Mouse (Mus musculus): ENCODE results near the gene Vps11.
"Not testable (repeated sequence)": the region's sequence is repeated elsewhere in the genome, so short reads cannot be mapped to it uniquely, and the experiment has no call there.

Vps11 gene

DNA sequence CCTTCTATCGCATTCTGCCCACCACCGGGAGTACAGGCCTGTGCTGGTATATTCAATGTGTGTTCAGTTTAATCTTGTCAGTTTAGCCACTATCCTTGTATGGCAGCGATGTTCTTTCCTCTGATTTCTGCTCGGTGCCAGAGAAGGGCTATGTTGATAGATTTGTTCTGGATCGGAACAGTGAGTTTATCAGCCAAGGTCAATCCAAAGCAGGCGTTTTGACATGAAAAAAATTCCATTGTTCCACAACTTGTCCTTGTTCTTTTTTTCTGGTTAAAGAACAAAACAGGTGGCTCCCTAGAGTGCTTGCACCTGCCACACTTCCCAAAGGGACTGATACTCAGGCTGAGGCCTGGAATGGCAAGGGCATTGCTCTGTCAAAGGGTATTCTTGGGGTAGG lies 14.7 kb upstream of the Vps11 start:
- in situ Hi-C loops (cut with MboI), result no loop called here

DNA sequence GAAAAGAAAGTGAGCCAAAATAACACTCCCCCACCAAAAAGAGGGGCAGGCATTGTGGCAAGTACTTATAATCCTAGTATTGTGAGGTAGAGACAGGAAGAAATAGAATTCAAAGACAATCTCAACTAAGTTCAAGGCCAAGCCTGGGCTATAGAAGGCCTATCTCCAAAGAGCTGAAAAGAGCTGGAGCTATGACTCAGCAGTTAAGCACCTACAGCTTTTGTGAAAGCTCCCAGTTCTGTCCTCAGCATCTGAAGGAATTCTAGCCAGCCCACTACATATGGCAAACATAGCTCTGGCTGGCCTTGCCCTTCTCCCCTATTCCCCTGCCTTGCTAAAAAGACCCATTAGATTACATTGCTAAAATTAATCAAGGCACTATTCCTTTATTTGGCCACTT lies 11.9 kb upstream of the Vps11 start:
- in situ Hi-C loops (cut with MboI), result no loop called here

DNA sequence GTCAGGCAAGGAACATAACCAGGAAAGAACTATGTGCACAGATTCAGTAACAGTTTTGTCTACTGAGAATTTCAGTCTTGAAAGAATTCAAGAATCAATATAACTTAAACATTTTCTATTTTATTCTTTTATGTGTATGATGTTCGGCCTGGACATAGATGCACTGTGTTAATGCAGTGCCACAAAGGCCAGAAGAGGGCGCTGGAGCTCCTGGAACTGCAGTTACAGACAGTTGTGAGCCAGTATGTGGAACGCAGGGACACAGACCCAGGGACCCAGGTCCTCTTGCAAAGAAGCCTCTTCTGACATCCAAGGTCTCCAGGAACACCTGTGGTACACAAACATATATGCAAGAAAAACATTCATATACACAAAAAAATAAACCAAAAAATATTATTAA lies 3.0 kb upstream of the Vps11 start:
- in situ Hi-C loops (cut with MboI), result no loop called here

DNA sequence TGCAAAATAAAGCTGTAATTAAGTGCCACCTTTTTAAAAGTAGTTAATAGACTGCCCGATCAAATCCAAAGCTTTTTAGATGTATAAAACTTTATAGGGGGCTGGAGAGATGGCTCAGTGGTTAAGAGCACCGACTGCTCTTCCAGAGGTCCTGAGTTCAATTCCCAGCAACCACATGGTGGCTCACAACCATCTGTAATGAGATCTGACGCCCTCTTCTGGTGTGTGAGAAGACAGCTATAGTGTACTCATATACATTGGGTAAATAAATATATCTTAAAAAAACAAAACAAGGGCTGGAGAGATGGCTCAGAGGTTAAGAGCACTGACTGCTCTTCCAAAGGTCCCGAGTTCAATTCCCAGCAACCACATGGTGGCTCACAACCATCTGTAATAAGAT lies 461 bp upstream of the Vps11 start:
- in situ Hi-C loops (cut with MboI), result not testable (repeated sequence)

DNA sequence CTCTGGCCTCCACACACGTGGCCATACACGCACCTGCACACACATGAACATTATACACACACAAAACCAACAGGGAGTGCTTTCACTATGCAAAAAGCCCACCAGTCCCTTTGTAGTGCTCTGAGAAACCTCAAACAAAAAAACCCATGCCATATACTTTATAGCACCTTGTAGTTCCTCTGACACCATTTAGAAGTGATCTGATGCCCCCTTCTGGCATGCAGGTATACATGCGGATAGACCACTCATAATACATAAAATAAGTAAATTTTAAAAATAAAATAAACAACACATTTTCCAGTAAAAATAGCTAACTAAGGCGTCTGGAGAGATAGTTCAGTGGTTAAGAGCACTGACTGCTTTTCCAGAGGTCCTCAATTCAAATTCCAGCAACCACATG lies 4.3 kb downstream of the Vps11 start:
- in situ Hi-C loops (cut with MboI), result no loop called here

DNA sequence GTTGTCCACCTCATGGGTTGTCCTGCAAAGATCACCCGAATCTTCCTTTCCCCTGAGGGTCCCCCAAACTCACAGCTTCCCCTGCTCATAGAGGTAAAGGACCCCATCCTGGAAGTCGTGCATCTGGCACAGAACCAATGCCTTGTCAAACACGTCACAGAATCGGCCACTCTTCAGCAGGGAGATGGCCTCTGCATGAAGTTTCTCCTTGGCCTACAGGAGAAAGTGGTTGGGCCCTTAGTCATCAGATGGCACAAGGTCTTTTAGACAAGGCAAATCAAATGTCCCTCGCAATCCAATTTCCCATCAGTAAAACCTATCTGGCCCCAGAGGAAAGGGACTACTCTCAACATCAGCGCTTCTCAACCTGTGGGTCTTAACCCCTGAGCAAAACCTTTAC lies 8.3 kb downstream of the Vps11 start:
- in situ Hi-C loops (cut with MboI), result no loop called here

DNA sequence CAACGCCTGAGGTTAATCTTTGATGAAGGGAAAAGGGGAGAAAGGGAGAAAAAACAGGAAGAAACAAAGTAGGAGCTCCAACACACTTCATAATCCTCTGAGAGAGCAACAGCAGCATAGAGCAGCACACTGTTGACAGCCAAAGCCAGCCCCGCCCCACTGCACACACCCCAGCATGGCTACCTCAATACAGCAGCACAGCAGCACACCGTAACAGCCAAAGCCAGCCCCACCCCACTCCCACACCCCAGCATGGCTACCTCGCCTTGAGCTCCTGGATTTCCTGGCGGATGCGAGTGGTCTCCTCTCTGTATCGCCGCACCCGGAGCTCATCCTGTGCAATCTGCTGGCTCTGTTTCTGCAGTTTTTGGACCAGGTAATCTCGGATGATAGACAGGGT lies 9.1 kb downstream of the Vps11 start:
- in situ Hi-C loops (cut with MboI), result no loop called here

DNA sequence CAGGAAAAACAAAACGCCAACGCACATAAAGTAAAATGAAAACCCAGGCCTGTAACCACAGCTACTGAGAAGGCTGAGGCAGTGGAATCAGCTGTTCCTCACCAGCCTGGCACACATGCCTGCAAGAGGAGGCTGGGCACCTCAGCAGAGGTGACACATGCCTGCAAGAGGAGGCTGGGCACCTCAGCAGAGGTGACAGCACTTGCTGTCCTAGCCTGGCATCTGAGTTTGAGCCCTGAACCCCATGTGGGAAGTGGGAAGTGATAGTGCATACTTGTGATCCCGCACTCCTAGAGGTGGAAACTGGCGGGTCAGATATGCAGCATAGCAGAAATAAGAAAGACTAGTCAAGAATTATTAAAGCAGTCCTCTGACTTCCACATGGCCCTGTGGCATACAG lies 10.1 kb downstream of the Vps11 start:
- in situ Hi-C loops (cut with MboI), result no loop called here

DNA sequence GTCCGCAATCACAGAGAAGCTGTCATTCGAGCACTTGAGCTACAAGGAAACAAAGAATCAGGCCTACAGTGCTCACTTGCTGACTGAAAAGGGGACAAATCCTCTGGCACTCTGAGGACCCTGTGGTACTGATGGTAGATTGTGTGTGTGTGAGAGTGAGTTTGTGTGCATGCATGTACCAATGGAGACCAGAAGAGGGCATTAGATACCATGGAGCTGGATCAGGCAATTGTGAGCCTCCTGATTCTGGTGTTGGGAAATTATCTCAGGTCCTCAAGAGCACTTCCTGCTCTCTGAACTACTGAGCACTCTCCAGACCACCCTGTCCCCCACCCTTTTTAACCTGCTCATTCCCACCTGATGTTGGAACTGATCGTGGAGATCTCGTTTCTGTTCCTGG lies 12.9 kb downstream of the Vps11 start:
- in situ Hi-C loops (cut with MboI), result no loop called here

DNA sequence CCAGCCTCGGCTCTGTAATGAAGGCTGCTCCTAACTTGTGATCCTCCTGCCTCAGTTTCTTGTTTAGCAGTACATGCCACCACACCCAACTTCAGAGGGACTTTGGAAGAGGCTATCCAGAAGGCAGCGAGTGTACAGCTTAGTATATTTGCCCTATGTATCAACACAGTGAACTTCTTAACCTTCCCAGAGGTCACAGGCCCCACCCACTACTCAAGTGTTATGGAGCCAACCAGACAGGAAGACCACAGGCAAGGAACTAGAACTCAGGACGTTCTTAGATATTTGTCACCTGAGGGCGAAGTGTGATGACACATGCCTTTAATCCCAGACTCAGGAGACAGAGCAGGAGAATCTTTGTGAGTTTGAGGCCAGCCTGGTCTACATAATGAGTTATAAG lies 13.8 kb downstream of the Vps11 start:
- in situ Hi-C loops (cut with MboI), result no loop called here

DNA sequence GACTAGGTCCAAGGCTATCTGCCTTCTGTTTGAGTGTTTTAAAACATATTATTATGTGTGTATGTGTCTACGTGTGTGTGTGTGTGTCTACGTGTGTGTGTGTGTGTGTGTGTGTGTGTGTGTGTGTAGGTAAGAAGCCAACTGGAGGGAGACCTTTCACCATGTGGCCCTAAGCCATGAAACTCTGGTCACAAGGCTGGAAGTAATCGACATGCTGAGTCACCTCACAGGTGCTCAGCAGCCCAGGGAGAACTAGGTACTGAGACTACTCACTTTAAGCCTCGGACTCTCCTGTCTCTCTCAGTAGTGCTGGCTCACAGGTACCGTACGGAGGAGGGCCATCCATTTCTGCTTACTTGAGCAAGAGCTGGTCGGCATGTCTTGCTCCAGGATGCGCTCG lies 14.3 kb downstream of the Vps11 start:
- in situ Hi-C loops (cut with MboI), result no loop called here

DNA sequence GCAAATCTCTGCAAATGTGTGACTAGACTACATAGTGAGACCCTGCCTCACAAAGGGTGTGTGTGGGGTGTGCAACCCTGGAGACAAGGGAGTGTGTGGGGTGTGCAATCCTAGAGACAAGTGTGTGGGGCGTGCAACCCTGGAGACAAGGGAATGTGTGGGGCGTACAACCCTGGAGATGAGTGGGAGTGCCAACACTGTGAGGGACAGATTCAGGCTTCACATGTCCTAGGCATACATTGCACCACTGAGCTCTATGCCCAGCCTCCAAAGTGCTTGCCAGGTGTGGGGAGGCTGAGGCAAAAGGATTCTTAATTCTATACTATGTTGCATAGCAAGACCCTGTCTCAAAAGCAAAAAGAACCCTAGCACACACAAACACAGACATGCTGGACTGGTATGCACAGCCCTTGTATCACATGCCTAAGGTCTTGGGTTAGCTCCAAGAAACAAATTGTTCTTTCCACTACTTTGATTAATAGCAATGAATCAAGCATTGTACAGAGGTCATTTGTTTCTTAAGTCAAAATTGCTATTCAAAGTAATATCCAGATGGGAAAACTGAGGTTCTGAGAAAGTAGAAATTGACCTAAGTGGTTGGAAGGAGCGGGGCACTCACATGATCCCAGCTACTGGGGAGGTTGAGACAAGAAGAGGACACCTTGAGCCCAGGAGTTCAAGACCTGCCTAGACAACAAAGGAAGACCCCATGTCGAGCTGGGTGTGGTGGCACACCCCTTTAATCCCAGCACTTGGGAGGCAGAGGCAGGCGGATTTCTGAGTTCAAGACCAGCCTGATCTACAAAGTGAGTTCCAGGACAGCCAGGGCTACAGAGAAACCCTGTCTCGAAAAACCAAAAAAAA lies 15.7 kb downstream of the Vps11 start:
- in situ Hi-C loops (cut with MboI), result no loop called here

DNA sequence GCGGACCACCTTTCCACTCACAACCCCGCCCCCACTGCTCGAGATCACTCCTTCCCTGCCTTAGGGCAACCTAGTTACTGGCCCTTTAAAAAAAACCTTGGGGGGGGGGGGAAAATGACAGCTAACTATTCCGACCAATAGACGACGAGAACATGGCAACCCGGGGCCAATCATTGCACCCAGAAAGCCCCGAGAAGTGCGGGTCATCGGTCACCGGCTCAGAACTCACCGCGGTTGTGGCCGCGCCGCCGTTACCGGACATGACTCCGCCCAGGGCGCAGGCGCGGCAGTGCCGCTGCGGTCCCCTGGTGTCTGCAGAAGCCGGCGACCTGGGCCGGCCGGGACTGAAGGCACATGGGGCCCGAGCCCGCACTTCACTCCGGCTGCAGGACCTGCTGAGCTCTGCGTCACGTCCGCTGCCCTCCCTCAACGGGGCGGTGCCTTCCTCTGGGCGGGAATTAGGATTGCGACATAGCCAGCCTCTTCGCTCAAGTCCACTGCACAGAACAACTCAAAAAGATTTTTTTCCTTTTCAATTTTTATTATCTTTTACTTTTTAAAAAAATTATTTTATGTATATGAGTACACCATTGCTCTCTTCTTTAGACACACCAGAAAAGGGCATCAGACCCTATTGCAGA lies 17.6 kb downstream of the Vps11 start, which contains the start of gene Hmbs:
Hmbs (minus strand) TSS at position 448 of the 641 bp plus-strand sequence.
- in situ Hi-C loops (cut with MboI), result loop anchor here (5.0 kb wide), 2 partner anchors 42 to 43 kb away; no protein-coding TSS in a partner anchor

DNA sequence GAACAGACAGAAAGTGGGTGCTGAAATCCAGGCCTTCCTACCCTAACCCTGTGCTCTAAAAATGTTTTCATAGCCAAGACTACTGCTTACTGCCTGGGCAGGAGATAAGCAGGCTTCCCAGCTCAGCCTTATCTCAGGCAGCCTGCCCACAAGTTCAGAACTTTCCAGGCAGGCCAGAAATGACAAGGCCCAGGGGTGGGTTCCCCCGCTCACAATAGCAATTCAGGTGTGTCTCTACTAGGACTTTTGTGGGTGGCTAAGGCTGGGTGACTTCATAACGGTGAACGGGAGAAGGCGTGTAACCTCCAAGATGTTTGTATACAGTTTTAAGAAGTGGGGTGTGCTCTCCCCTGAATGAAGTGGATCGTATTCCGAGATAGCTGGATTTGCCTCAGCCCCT lies 18.2 kb downstream of the Vps11 start:
- in situ Hi-C loops (cut with MboI), result loop anchor here (5.0 kb wide), 2 partner anchors 41 to 44 kb away; no protein-coding TSS in a partner anchor

DNA sequence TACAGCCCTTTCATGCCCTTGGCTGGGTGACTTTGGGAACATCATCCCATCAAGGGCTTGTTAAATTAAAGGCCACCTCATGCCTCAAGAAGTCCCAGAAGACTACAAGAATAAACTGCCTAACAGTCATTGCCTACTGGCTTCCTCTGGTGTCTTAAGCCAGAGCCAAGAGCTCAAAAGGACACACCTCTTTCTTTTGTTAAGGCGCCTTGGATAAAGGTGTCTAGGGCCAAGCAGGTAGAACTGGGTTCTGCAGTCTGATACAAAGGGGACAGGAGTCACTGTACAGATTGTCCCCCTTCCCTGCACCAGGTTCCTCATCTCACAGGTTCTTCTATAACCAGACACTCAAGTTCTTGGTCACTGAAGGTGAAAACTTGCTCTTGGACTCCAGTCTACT lies 18.9 kb downstream of the Vps11 start:
- in situ Hi-C loops (cut with MboI), result loop anchor here (5.0 kb wide), 2 partner anchors 40 to 45 kb away; no protein-coding TSS in a partner anchor

DNA sequence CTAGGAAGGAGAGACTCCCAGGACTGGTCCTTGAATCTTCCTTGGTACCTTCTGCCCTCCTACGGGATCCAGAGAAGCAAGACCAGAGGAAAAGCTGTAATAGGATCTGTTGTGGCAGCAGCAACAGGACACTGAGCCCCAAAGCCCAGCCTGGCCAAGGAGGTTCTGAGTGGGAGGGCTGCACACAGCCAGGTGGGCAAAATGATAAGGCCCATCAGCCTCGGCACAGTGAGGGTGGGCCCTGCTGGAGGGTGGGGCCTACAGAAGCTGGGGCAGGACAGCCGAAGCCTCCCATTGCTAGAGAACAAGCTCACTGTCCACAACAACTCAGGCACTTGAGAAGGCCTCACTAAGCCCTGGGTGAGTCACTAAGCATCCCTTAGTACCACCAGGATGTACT lies 19.3 kb downstream of the Vps11 start:
- in situ Hi-C loops (cut with MboI), result loop anchor here (5.0 kb wide), 2 partner anchors 40 to 45 kb away; no protein-coding TSS in a partner anchor

DNA sequence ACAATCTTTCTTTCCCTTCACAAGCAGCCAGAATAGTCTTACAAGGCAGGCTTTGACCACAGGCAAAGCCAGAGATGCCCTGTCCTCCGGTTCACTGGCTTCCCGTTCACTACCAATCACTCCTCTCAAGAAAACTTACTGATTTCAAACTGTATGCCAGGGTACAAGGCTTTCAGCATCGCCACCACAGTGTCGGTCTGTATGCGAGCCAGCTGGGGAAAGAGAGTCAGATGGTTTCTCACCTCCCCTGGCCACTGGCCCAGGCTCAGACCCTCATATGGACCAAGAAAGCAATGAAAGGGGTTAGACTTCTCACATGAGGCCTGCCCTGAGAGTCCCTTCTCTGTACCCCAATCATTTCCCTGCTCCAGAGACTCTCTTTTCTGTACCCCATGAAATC lies 20.0 kb downstream of the Vps11 start:
- in situ Hi-C loops (cut with MboI), result loop anchor here (5.0 kb wide), 2 partner anchors 39 to 46 kb away; no protein-coding TSS in a partner anchor

DNA sequence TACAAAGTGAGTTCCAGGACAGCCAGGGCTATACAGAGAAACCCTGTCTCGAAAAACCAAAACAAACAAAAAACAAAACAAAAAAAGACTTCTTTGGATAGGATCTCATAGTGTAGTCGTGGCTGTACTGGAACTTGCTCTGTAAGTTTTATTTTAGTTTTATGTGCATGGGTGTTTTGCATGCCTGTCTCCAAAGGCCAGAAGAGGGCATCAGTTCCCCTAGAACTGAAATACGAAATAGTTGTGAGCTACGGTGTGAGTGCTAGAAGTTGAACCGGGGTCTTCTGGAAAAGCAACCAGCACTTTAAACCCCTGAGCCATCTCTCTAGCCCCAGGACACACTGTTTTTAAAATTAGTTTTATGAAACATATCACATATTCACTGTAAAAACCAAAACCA lies 22.9 kb downstream of the Vps11 start:
- in situ Hi-C loops (cut with MboI), result no loop called here

DNA sequence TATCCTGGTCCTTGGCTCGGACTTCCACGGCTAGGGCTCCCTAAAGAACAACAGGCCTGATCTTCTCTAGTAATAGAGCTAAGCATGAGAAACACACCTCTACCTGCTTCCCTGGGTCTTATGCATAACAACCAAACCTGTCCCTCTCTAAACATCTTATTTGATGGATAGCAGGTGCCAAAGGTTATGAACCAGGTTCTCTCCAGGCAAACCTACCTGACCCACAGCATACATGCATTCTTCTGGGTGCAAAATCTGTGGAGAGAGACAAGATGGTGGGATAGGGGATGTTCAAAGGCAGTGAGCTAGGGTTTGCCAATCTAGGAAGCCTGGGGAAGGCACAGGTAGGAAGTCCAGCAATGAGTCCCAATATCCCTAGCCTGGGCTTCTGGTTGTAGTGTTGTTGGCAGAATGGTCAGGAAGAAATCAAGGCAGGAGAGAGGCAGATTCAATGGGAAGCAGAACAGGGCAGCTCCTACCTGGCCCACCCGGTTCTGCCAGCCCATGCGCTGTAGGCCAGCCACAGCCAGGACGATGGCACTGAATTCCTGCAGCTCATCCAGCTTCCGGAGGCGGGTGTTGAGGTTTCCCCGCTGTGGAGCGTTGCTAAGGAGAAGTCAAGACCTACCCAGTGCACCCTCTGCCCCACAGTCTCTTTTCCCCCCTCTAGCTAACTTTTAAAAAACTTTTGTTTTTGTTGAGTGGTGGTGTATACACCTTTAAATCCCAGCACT lies 23.9 kb downstream of the Vps11 start:
- in situ Hi-C loops (cut with MboI), result no loop called here

DNA sequence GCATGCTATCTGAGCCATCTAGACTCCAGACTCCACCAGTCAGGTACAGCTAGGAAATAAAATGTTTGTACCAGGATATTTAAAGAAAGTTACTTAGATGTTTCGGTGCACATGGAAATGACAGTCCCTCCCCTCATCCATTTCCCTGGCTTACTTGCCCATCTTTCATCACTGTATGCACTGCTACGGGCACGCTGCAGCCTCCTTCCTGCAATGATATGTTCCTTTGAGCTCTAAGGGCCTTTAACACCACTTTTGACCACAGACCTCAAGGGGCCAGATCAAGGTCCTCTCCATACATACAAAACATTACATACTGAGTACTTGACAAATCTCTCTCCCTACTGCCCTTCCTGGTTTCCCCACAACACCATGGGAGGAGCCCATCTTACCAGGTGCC lies 24.5 kb downstream of the Vps11 start:
- in situ Hi-C loops (cut with MboI), result no loop called here

DNA sequence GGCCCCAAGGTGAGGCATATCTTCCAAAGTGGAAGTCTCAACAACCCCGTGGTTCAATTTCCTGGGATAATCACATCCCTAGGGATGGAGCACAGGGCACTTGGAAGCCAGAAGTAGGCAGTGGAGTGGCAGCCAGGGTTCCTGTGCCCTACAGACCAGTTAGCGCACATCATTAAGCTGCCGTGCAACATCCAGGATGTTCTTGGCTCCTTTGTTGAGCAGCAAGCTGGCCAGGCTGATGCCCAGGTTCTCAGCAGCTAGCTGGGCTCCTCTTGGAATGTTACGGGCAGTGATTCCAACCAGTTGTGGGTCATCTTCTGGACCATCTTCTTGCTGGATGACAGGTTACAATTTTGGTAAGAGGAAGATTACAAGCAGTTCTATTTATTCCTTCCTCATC lies 25.0 kb downstream of the Vps11 start:
- in situ Hi-C loops (cut with MboI), result not testable (repeated sequence)

DNA sequence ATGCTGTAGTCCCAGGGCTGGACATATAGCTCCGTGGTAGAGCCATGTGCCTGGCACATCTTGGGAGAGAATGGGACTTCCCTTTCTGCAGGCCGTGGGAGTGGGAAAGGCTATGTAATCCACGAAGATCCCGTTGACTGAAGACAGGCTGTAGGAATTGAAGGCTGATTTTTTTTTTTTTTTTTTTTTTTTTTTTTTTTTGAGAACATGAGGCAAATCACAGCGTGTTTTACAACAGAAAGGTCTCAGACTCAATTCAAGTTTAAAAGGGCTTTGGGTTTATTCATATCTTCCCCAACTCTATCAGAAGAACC lies 25.4 kb downstream of the Vps11 start:
- in situ Hi-C loops (cut with MboI), result no loop called here
